Mouse (Mus musculus) regulatory T cell (primary cell): ENCODE data around the gene Scgb1c1.

Source experiments
- in situ Hi-C: fragments of 300-600 bp; cut with MboI, MseI; formaldehyde crosslinking; loops from one replicate; pipeline ENCODE4 v1.15.1; 2025; ENCODE audit warnings: high pct_unique_total_duplicates

Gene Scgb1c1

DNA sequence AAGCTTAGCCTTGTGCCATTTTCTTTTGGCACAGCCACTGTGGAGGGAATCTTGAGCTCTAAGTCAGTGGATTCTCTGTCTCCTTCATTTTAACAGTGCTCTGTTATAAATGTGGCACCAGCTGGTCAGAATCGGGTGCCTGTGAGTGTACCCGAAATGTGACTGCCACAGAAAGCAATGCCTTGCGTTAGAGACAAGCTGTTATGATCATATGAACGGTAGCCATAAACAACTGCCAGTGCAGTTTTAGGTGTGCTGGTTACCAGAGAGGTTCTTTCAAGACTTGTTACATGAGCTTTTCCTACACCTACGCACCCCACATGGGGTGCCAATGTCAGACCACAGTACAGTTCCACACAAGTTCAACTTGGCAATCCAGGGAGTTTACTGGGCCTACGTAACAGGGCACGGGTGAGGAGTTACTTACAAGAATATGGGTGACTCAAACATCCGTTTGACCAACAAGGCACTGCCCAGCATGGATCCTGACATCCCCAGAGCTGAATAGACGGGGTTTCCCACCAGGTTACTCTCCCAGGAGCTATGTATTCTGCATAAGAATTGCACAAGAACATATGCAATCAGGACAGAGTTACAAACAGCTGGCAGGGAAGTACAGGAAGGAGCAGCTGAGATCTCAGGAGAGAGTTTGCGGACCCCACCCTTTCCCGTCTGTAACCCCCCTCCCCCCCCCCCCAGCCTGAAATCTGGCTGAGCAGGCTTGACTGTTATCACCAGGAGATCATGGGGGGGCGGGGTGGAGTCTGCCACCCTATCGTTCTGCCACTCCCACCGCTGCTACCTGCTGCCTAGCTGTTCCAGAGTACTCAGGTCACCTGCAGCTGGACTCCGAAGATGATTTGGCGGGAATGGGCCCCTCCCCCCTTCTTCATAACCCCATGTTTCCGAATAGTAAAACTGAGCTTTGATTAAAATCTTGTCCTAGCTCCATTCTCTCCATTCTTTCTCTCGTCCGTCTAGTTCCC is 4.3 kb upstream of the Scgb1c1 start:
- in situ Hi-C loops, result loop anchor here (5.0 kb wide), 2 partner anchors 61 to 206 kb away; partner anchors contain the start of gene Cox8b

DNA sequence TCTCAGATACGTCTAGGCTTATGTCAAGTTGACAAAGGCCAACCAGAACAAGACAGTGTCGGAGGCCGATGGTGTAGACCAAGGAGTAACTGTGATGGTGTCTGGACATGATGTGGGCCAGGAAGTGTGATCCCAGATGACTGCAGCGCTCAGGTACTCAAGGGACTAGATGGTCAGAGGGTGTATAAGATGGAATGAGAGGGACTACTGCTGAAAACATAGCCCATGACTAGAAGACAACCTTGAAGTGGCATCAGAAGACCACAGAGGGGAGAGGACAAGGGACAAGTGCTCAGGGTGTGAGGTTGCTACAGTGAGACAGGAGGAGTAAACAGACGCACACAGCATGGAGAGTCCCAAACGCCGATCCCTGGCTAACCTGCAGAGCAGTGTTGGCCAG is 1.5 kb upstream of the Scgb1c1 start:
- in situ Hi-C loops, result loop anchor here (5.0 kb wide), 2 partner anchors 58 to 203 kb away; partner anchors contain the start of gene Cox8b

DNA sequence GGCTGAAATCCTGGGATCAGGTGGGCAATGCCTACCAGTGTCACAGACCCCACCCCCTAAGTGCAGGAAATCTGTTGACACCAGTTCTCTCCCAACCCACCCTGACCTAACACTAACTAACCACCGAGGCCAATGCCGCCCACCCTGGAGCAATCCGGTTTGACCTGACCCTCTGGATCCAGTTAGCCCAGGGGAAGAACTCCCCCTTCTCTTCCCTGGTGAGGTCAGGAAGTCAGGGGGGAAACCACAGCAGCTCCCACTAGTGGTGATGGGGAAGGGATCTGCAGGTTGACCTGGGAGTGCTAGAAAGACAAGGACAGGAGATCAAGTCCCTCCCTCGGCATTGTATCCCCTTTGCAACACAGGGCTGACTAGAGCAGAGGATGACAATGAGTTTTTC is 336 bp downstream of the Scgb1c1 start:
- in situ Hi-C loops, result no loop called here

DNA sequence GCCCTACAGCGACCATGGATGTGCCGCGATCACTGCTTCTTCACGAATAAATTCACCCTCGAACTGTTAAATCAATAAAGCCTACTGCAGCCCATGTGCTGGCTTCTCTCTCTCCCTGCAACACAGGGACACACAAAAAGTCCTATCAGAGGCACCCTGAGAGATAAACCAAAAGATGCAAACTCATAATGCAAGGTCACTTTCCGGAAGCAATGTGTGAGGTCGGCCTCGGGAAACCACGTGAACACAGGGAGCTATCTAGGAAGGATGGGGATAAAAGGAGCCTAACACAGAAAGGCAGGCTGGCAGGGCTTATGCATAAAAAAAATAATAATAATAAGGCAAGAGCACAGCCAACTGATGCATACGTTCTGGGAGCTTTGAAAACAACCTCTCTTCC is 1.3 kb downstream of the Scgb1c1 start:
- in situ Hi-C loops, result no loop called here

DNA sequence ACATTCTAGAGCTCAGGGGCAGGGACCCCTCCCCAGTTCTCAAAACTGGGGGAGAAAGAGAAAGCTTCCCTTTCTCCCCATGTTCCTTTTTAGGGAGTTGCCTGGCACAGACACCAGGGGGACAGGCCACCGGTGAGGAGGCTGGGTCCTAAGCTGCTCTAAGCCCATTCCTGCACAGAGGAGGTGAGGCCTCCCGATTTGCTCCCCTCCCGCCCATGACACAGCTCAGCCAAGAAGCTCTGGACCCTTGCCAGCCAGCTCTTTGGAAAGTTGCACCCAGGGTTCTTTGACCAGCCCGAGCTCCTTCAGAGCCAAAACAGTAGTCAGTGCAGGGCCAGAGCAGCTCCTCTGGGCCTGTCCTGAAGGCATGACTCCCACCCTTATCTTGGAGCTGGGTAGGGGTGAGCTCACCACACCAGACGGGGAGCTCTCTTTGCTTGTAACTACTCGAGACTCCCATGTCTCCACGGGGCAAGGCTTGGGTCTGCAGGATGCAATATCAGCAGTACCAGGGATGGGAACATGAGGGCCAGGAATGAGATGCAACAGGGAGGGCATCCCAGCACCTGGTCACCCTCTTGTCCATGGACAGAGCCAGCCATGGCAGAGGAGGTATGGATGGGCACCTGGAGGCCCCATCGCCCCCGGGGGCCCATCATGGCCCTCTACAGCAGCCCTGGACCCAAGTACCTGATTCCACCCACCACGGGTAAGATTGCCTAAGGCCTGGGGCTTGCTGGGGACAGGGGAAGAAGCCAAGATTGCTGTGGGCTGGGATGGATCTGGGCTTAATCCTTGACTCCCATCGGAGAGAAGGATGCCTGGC is 2.6 kb downstream of the Scgb1c1 start, which contains the start of gene Odf3:
TSS of gene Odf3 (plus strand) at position 51 of the 826 bp plus-strand sequence.
- in situ Hi-C loops, result no loop called here

DNA sequence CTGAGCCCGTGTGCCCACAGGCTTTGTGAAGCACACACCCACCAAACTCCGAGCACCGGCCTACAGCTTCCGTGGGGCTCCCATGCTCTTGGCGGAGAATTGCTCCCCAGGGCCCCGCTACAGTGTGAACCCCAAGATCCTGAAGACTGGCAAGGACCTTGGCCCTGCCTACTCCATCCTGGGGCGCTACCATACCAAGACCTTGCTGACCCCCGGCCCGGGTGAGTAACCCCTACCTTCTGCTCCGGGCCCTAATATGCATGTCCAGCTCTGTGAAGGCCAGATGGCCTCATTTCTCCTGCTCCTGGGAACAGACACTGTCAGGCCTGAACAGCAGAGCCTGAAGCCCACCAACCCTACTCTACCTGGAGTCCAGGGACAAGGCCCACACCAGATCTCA is 3.2 kb downstream of the Scgb1c1 start:
- in situ Hi-C loops, result no loop called here

DNA sequence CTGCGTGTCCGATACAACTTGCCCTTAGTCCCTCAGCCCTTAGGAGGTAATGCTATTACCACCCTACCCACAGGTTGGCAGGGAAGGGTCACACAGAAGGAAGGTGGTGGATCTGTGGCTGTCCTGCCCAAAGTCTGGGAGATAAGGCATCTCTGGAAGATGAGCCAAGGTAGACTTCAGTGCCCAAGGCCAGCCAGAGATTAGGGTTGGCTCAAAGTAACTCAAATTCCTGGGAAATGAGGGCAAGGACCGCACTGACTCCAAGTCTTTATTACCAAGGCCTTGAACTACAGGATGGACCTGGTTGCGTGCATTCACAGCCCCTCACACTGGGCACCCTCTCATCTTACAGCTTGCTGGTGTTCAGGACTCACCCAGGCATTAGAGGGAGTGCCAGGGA is 6.6 kb downstream of the Scgb1c1 start:
- in situ Hi-C loops, result no loop called here

DNA sequence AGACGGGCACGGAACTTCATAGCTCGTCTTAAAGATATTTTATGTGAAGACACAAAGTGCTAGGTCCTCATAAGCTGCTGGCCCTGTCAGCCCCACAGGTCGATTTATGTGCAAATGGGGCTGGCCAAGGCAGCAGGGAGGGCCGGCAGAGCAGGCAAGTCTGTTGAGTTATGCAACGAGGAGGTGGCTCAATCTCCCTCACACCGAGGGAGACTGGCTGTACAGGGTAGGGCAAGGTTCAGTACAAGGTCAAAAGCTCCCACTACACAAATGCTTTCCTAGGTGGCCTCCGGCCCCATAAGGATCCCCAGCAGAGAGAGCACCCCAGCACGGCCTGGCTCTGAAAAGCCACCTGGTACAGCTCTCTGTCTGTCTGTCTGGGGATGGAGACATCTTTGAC is 8.0 kb downstream of the Scgb1c1 start:
- in situ Hi-C loops, result no loop called here

DNA sequence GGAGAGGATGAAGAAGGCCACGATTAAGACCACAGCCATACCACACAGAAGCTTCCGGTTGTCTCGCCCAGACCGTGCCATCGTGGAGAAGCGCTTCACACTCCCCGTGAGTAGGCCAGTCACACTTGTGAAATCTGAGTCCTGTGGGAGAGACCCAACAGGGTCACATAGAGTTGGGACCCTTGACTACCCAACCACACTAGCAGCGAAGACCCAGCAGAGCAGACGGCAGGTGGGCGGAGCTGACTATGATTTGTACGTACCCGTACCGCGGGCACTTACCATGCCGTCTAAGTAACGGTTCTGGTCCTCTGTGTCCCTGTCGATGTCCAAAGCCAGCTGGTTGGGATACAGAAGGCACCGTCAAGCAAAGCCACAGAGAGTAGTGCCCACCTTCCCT is 9.1 kb downstream of the Scgb1c1 start:
- in situ Hi-C loops, result no loop called here

DNA sequence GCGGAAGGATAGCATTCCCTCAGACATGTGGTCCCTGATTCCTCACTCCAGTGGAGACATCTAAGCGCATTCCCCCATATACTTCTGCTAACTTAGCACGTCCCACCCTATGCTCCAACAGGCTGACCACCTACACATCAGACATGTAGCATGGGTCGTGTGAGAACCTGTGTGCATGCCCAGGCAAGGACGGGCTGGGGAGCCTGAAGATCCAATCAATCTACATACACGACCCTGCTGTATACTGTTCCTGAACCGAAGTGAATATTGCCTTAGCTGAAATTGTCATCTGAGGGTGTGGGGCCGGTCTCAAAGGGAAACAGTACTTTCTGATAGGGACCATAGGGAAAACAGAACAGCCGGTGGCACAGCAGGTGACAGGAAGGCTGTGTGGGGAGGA is 9.8 kb downstream of the Scgb1c1 start:
- in situ Hi-C loops, result no loop called here

DNA sequence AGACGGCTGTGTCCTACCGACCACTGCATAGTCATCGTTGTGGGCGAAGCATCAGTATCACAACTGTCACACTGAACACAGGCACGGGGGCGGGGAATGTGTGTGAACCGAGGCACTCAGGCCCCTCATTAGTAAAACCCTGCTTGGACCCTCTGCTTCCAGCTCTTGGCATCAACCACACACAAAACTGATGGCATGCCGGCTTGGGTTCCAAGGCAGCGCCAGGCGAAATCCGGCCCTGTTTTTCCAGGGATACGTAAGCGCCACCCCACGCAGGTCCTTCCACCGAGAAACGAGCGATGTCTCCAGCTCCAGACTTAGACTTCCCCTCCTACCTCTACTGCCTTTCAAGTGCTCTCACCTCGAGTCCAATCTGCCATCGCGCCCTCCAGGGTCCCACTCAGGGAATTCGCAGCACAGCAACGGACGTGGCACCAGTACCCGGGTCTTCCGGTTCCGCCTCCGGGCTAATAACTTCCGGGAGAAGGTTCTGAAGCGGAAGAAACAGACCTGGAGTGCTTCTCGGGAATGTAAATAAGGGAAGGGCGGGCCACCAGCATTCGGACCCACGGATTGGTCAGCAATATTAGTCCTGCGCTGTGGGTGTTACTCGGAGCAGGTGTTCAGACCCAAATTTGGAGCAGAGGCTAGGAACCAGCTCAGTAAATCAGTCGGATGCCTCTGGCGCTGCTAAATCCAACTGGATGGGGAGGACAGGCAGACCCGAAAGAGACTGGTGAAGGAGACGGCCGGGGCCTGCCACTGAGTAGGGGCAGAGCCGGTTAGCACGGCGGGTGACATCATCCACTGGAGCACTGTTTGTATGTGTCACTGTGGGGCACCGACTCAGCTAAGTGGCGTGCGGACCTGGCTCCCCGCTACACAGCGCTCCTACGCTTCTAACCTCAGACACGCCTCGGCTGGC is 10.8 kb downstream of the Scgb1c1 start, which contains the start of gene Gm45785:
TSS of gene Gm45785 (minus strand) at position 472 of the 925 bp plus-strand sequence.
- in situ Hi-C loops, result no loop called here

DNA sequence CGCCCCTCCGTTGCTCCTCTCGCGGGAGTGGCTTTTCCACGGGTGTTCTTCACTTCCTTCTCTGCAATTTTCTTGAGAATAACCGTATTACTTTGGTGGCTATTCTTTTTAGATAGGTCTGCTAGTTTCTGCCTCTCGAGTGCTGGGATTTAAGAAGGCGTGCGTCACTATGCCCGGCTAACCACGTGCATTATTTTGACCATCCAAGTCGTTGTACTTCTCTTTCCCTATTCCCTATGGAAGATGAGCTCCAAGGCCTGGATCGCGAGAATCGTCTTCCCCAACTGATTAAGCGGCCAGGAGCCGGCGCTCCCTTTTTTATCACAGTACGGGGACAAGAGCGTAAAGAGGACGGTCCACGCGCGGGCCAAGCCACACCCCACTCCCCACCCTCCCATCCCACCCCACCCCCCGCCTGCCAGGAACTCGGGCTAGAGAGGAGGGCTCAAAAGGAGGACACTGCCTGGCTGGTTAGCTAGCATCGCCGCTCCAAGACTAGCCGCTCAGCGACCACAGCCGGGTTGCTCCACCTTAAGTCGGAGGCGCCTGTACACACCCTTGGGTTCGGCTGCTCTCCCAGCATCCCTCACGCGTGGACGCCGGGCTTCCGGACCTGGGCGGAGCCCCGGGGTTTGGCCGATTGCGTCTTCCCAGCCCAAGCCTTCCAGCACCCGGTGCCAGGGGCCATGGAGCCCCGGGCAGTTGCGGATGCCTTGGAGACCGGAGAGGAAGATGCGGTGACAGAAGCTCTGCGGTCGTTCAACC is 11.6 kb downstream of the Scgb1c1 start, which contains the start of gene Ric8a:
TSS of gene Ric8a (plus strand) at position 173 of the 765 bp plus-strand sequence.
- in situ Hi-C loops, result no loop called here

DNA sequence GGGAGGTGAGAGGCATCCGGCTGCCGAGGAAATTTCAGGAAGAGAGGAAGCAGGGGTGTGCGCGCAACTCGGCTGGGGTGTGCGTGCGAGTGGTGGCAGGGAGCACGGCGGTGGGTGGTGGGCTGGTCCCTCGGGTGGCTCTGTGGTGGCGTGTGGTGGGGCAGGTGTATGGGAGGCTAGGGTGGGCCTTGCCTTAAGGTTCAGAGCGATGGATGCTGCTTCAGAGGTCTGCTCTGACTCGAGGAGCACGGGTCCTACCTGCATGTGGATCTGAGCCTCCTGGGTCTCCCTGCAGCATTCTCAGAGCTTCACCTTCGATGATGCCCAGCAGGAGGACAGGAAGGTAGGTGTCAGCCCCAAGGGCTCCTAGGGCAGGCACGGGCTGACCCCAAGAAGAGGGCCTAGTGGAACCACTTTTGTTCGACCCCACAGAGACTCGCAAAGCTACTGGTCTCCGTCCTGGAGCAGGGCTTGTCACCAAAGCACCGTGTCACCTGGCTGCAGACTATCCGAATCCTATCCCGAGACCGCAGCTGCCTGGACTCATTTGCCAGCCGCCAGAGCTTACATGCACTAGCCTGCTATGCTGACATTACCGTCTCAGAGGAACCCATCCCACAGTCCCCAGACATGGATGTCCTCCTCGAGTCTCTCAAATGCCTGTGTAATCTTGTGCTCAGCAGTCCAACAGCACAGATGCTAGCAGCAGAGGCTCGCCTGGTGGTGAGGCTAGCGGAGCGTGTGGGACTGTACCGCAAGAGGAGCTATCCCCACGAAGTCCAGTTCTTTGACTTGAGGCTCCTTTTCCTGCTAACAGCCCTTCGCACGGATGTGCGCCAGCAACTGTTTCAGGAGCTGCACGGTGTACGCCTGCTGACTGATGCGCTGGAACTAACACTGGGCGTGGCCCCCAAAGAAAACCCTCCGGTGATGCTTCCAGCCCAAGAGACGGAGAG is 12.5 kb downstream of the Scgb1c1 start, which contains the start of gene Bet1l:
TSS of gene Bet1l (minus strand) at position 28 of the 956 bp plus-strand sequence.
- in situ Hi-C loops, result no loop called here

DNA sequence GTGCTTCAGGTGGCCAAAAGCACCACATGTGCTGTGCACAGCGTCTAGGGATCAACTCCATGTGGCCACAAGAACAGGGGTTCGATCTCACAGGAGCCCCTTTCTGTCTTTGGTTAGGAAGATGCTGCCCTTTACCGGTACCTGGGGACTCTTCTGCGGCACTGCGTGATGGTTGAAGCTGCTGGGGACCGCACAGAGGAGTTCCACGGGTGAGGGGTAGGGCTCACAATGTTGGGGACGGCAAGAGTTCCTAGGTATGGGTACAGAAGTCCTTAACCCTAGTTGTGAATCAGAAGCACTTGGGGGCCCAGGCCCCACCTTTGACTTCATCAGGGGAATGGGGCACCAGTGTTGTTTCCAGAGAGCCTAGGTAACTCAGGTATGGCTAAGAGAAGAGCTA is 13.4 kb downstream of the Scgb1c1 start:
- in situ Hi-C loops, result no loop called here

DNA sequence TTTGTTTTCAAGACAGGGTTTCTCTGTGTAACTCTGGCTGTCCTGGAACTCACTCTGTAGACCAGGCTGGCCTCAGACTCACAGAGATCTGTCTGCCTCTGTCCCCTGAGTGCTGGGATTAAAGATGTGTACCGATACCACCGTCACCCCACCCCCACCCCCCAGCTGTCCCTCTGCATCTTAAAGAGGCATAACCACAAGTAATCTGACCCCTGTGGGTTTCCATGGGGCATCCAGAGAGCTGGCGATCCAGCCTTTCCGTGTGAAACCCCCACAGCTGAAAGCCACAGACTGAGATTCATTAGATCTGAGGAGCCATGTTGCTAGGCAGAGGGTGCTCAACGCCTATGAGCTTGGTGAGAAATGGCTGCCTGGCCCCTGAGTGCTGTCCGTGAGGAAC is 14.7 kb downstream of the Scgb1c1 start:
- in situ Hi-C loops, result no loop called here

DNA sequence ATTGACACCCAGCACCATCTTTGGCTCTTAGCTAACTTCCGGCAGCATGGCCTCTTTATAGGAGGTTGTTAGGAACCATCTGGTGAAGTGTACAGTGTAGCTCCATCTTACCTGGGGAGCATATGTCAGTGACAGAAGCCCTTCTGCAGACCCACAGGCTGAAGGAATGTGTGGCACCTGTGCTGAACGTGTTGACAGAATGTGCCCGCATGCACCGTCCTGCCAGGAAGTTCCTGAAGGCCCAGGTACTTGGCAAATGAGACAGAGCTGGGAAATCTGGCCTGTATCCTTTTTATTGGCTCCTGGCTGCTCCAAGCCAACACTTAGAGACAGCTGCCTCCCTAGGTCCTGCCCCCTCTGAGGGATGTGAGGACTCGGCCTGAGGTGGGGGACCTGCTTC is 15.4 kb downstream of the Scgb1c1 start:
- in situ Hi-C loops, result no loop called here

DNA sequence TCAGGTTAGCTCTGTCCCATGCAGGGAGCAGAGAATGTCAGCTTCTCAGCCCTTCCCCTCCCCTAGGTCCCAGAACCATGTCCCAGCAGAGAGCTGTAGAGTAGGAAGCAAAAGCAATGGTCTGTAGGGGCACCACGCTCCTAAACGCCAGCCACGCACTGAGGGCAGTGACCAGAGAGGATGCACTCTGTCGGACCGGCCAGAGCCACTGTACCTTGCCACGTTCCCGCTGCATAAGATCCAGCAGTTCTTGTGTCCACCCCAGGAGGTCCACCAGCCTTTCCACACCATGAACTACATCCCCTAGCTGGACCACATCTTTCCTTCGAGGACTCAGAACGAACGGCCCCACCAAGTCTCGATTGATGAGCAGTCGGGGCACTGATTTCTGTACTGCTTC is 19.4 kb downstream of the Scgb1c1 start:
- in situ Hi-C loops, result no loop called here

DNA sequence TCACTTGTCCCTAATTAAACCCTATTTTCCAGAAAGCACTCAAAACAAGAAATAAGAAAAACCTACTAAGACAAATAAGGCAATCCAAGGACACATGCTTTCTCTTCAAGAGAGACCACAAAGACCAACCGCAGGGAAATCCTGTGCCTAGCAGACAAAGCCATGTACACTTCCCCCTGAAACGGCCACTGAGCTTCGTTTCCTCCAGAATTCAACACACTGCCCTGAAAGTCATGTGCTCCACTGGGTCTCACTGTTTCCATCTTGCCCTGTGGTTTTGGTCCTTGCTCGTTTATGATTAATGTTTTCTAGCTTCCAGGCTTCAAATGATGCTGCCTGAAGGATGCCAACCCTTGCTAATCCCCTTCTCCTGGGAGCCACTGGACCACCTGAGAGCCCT is 28.9 kb downstream of the Scgb1c1 start:
- in situ Hi-C loops, result no loop called here

DNA sequence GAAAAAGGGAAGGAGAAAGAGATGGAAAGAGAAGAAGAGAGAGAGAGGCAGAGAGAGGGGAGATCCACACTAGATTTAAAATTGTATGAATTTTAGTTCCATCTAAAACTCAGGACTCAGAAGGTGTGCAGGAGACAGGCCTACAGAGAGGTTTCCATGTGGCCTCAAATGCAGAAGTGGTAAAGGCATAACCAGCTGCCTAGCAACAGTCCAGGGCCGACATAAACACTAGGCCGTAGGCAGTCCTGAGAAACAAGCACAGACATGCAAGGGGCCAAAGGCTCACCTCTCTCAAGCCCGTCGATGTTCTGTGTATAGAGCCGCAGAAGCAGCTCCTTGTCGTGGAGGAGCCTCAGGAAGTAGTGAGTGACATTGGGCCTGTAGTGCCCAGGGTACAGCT is 32.0 kb downstream of the Scgb1c1 start:
- in situ Hi-C loops, result no loop called here
